18 mouse cellular contexts compared by ENCODE assay signal in genomic region chrX:93088976-93089375, GRCm38 (mm10).
DNase-seq lines count a peak whose midpoint lies in the region; ATAC-seq and TF ChIP-seq lines count a peak whose summit lies in the region.
"Had no signal": no experiment of that assay in that cellular context is flagged by ENCODE, and none has a peak within 500 bp of the region (broad histone marks: within the 10 kb centered on the region; RNA-seq: fewer than 3 reads in every experiment).

No protein-coding gene starts in this region.

- no peak overlapping the region for H3K4me2 ChIP-seq in kidney, embryonic 16.5 days (replicated peaks; ENCODE audit: low read depth, low read length)
- H3K4me2 ChIP-seq in liver, embryonic 16.5 days (ENCODE audit: low read depth, low read length), result no peak overlapping the region
- no peak overlapping the region for H3K4me2 ChIP-seq in liver, embryonic 11.5 days
- H3K4me2 ChIP-seq: embryonic facial prominence, embryonic 12.5 days; forebrain, embryonic 15.5 days; heart, embryonic 13.5 days; hindbrain, embryonic 15.5 days had no signal

- H3K9ac ChIP-seq in kidney, embryonic 16.5 days (replicated peaks; ENCODE audit: low read length), result no peak overlapping the region
- no peak overlapping the region for H3K9ac ChIP-seq in liver, embryonic 16.5 days (ENCODE audit: low read depth, low read length)
- no peak overlapping the region for H3K9ac ChIP-seq in liver, embryonic 11.5 days (ENCODE audit: low read depth, low read length)
- H3K9ac ChIP-seq: embryonic facial prominence, embryonic 12.5 days; forebrain, embryonic 15.5 days; heart, embryonic 13.5 days; hindbrain, embryonic 15.5 days had no signal

- no peak overlapping the region for H3K27ac ChIP-seq in kidney, adult 2 months (ENCODE audit: insufficient read depth, low read depth, low read length)
- H3K27ac ChIP-seq in kidney, embryonic 16.5 days (ENCODE audit: low read length), result no peak overlapping the region
- H3K27ac ChIP-seq in liver, embryonic 16.5 days (ENCODE audit: low read length), result no peak overlapping the region
- H3K27ac ChIP-seq in liver, embryonic 11.5 days (ENCODE audit: low read depth, low read length), result no peak overlapping the region
- H3K27ac ChIP-seq: embryonic facial prominence, embryonic 12.5 days; forebrain, embryonic 15.5 days; heart, embryonic 13.5 days; hindbrain, embryonic 15.5 days had no signal

- no peak for TF ChIP-seq POLR2A in kidney, adult 2 months (IDR thresholded peaks at IDR 0.05; ENCODE audit: low read depth, low read length)

- 19% methylated on average over 3 of the region's 3 CpGs for WGBS in kidney, adult 2 months
- WGBS in kidney, embryonic 16.5 days, result 36% methylated on average over 3 of the region's 3 CpGs
- WGBS in liver, embryonic 16.5 days (ENCODE audit: insufficient replicate concordance), result 51% methylated on average over 3 of the region's 3 CpGs
- WGBS in liver, embryonic 11.5 days, result 51% methylated on average over 3 of the region's 3 CpGs

- no peaks in the 10 kb centered on the region for H3K9me3 ChIP-seq in kidney, embryonic 16.5 days (ENCODE audit: low read length)
- no peaks in the 10 kb centered on the region for H3K9me3 ChIP-seq in liver, embryonic 16.5 days (replicated peaks; ENCODE audit: control insufficient read depth, low read length)
- no peaks in the 10 kb centered on the region for H3K9me3 ChIP-seq in liver, embryonic 11.5 days (ENCODE audit: control insufficient read depth, low read length)
- H3K9me3 ChIP-seq: embryonic facial prominence, embryonic 12.5 days; forebrain, embryonic 15.5 days; heart, embryonic 13.5 days; hindbrain, embryonic 15.5 days had no signal

- no peak for TF ChIP-seq CTCF in kidney, adult 2 months (conservative IDR thresholded peaks at IDR 0.05; ENCODE audit: insufficient read depth, insufficient read length, low read depth, low read length)

- ATAC-seq in kidney, embryonic 16.5 days (ENCODE audit: low FRiP score, low TSS enrichment), result no peak
- ATAC-seq in liver, embryonic 16.5 days (ENCODE audit: low read depth), result 0 out of 2 replicates have a peak, but pooled peaks have one; percentile 24
- ATAC-seq in liver, embryonic 11.5 days (replicated peaks; ENCODE audit: low FRiP score), result no peak
- ATAC-seq: forebrain, embryonic 15.5 days had no signal

- H3K36me3 ChIP-seq in kidney, adult 2 months (ENCODE audit: control insufficient read depth, insufficient read depth, low read length), result no peaks in the 10 kb centered on the region
- no peaks in the 10 kb centered on the region for H3K36me3 ChIP-seq in kidney, embryonic 16.5 days (ENCODE audit: insufficient read depth, low read length)
- H3K36me3 ChIP-seq in liver, embryonic 16.5 days (ENCODE audit: control insufficient read depth, insufficient read depth), result no peaks in the 10 kb centered on the region
- H3K36me3 ChIP-seq in liver, embryonic 11.5 days (ENCODE audit: control insufficient read depth, insufficient read depth, low read length), result no peaks in the 10 kb centered on the region
- H3K36me3 ChIP-seq: embryonic facial prominence, embryonic 12.5 days; forebrain, embryonic 15.5 days; heart, embryonic 13.5 days; hindbrain, embryonic 15.5 days had no signal

- DNase-seq in kidney, adult 2 months, result peak; percentile 19
- no peak for DNase-seq in liver, embryonic 11.5 days (ENCODE audit: low spot score)
- DNase-seq in R1 (ENCODE audit: low read depth, low spot score), result peak; percentile 47
- peak; percentile 1 for DNase-seq in yolk sac, embryonic 10.5 days (ENCODE audit: low spot score)
- no peak for DNase-seq in cerebellum, postnatal 14 days
- DNase-seq: adrenal gland, adult 8-10 months; adrenal gland, postnatal 36 days; cerebellum, adult 2 months; cerebellum, postnatal 10 days; gastrocnemius, postnatal 36 days; heart, adult 11 months; heart, postnatal 36 days had no signal

- H3K27me3 ChIP-seq in kidney, adult 2 months (replicated peaks; ENCODE audit: control insufficient read depth, insufficient read depth, low read length), result no peaks in the 10 kb centered on the region
- H3K27me3 ChIP-seq in kidney, embryonic 16.5 days (ENCODE audit: insufficient read depth, low read length), result no peaks in the 10 kb centered on the region
- no peaks in the 10 kb centered on the region for H3K27me3 ChIP-seq in liver, embryonic 16.5 days (ENCODE audit: control insufficient read depth, insufficient read depth, low read depth, low read length)
- no peaks in the 10 kb centered on the region for H3K27me3 ChIP-seq in liver, embryonic 11.5 days (replicated peaks; ENCODE audit: control insufficient read depth, insufficient read depth, low read length)
- H3K27me3 ChIP-seq: embryonic facial prominence, embryonic 12.5 days; forebrain, embryonic 15.5 days; heart, embryonic 13.5 days; hindbrain, embryonic 15.5 days had no signal

- no peaks in the 10 kb centered on the region for H3K4me1 ChIP-seq in kidney, adult 2 months (ENCODE audit: control insufficient read depth, insufficient read depth, low read length)
- no peaks in the 10 kb centered on the region for H3K4me1 ChIP-seq in kidney, embryonic 16.5 days (ENCODE audit: insufficient read depth, low read length)
- no peaks in the 10 kb centered on the region for H3K4me1 ChIP-seq in liver, embryonic 16.5 days (ENCODE audit: control insufficient read depth, low read depth, low read length)
- no peaks in the 10 kb centered on the region for H3K4me1 ChIP-seq in liver, embryonic 11.5 days (replicated peaks; ENCODE audit: control insufficient read depth, insufficient read depth, low read length)
- H3K4me1 ChIP-seq: embryonic facial prominence, embryonic 12.5 days; forebrain, embryonic 15.5 days; heart, embryonic 13.5 days; hindbrain, embryonic 15.5 days had no signal

- H3K4me3 ChIP-seq in kidney, adult 2 months (ENCODE audit: insufficient read depth, low read depth, low read length), result no peak overlapping the region
- H3K4me3 ChIP-seq in kidney, embryonic 16.5 days (ENCODE audit: low read length), result no peak overlapping the region
- H3K4me3 ChIP-seq in liver, embryonic 16.5 days (ENCODE audit: low read depth, low read length), result no peak overlapping the region
- H3K4me3 ChIP-seq in liver, embryonic 11.5 days (ENCODE audit: low read depth, low read length), result no peak overlapping the region
- H3K4me3 ChIP-seq: embryonic facial prominence, embryonic 12.5 days; forebrain, embryonic 15.5 days; heart, embryonic 13.5 days; hindbrain, embryonic 15.5 days had no signal

Comparison
In these comparisons a context has a peak if more than half of its experiments do, and no peak if none do; other contexts are left out.
1. DNase-seq: peak in kidney, adult 2 months (single experiment), R1 (single experiment) and yolk sac, embryonic 10.5 days (single experiment); none in liver, embryonic 11.5 days (single experiment) and cerebellum, postnatal 14 days (0 of 2).